Mouse (Mus musculus) NIH3T3 (cell line): ENCODE measurements around the gene Pcolce.
A peak's percentile ranks its signal among the peaks of the same experiment; 100 is the strongest.

Source experiments
- DNase-seq: peaks from one replicate; pipeline ENCODE4 v3.0.0-alpha.2; 2012; ENCODE audit warnings: low read depth

Pcolce gene

GRCm38 (mm10) chr5:137613550-137613949 is at the start of gene Pcolce:
Gene Pcolce (minus strand): TSS chr5:137613784.
- peak; percentile 85 for DNase-seq

GRCm38 (mm10) chr5:137663057-137663456 is 49.5 kb upstream of the Pcolce start:
- no peak for DNase-seq

GRCm38 (mm10) chr5:137660064-137660688 is 46.6 kb upstream of the Pcolce start:
- peak; percentile 79 for DNase-seq

GRCm38 (mm10) chr5:137656977-137657376 is 43.4 kb upstream of the Pcolce start:
- DNase-seq = peak; percentile 93

GRCm38 (mm10) chr5:137654746-137655145 is 41.2 kb upstream of the Pcolce start:
- peak; percentile 49 for DNase-seq

DNA sequence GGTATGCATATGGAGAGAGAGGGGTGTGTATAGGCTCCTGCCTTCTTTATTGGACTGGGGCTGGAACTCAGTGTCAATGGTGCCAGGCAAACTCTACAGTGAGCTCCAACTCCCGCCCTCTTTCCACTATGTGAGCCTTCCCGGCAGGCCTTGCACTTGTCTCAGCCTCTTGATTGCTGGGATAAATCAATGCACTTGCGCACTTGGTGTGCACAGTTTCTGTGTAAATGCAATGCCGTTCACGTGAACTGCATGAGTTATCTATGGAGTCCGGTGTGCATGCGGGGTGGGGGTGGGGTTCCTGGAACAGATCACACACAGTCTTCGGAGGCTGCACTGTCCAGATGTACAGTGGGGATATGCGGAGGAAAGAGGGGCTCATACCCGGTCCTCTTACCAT is 39.8 kb upstream of the Pcolce start:
- DNase-seq = no peak

GRCm38 (mm10) chr5:137652474-137652873 is 38.9 kb upstream of the Pcolce start:
- peak; percentile 90 for DNase-seq

DNA sequence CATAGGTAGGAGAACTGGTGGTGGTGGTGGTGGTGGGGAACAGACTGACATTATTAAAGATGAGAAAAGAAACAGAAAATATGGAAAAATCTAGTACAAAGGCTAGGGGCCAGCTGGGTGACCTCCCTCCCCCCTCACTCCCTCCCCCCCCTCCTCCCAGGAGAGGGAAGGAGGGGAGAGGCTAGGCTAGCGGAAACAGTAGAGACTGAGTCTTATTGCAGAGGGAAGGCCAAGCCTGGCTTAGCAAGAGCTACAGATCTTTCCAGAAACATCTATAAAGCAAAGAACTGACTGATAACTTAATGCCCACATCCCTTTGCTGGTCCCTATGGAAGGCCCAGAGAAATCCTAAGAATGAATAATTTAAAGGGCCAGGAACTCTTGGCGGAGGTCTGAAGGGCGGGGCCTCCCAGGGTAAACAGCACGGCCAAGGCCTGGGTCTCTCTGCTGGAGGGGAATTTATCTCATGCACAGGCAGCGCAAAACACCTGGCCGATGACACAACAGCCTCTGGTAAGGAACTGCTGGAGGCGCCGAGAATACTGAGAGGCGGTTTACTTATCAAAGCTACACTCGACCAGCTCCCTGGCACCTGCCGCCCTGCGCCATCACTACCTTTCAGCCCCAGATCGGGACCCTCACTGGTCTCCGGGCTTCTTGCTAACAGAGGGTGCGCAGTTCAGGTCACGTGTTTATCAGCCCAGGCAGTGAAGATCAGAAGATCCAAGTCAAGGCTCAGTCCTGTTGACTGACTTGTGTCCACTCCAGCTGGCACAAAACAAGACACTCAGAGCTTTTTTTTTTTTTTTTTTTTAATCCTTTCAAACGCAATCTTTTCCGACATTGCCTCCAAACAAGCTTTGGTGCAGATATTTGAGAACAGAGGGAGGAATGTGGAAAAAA is 36.3 kb upstream of the Pcolce start:
- no peak for DNase-seq

DNA sequence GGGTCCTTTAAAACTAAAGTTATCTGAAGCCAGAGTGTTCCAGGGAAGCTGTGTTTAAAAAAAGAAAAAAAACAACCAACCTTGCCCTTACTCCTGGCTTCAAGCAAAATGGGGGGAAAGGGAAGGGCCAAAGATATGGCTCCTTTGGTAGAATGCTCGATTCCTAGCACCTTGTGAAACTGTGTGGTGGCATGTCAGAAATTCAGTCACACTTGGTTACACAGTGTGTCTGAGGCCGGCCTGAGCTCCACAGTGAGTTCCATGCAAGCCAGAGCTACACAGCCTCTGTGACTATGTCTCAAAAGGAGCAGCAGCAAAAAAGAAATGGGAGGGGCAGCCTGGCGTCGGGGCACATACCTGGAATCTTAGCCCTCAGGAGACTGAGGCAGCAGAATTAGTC is 35.7 kb upstream of the Pcolce start:
- no peak for DNase-seq

GRCm38 (mm10) chr5:137647827-137648601 is 34.4 kb upstream of the Pcolce start:
- DNase-seq = peak; percentile 47

DNA sequence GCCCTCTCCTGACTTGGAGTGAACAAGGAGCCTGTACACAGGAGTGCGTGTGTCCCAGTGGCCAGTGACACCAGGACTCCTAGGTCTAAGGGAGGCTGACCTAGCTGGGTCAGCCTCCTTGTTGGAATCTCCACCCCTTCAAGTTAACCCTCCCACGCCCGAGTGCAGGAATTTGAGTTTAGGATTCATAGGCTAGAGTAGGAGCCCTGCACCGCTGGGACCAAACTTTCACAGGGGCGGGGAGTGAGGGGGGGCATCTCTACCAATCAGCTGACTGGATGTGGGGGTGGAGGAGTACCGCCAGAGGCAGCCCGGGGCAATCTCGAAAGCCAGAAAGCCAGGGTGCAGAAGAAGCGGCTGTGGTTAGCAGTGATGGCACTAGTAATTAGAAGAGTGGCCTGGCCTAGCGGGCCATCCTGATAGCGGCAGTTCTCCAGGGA is 32.1 kb upstream of the Pcolce start, which contains the start of gene Irs3:
Irs3 (minus strand) TSS at position 63 of the 440 bp plus-strand sequence.
- peak; percentile 20 for DNase-seq

DNA sequence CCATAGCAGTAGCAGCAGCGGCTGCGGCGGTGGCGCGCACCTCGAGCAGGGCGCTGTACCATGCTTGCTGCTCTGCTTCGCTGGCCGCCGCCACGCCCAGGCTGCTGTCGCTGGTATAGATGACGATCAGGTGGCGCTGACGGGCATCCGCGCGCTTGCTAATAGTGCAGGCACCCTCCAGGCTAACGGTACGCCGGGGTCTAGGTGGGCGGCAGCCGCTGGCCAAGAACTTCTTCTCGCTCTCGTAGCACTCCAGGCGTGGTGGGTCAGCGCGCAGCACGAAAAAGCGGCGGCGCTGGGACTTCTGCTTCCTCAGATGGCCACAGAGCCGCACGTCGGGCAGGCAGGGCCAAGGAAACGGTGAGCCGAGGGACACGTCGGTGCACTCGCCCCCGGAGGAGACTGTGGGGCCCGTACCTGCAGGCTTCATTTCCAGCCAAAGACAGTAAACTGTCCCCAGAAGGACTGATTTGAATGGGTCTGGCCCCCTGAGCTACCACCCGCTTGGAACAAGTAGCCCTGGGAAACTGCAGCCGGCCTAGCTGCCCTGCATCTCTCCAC is 31.6 kb upstream of the Pcolce start:
- DNase-seq = no peak

DNA sequence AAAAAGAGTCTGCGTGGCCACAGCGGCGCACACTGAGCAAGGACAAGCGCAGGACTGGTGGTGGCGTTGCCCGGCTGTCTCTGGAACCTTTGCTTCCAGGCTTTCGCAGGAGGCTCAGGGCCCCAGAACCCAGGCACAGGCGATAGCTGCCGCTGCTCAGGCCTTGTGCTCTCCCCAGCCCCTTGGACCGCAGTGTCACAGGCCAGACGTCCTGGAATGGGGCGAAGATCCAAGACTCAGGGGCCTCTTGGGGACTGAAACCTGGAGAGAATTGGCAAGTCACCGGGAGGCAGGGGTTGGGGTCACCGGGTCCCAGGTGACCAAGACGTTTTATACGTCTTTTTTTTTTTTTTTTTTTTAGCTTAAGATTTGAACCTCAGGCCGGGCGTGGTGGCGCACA is 30.9 kb upstream of the Pcolce start:
- no peak for DNase-seq

- DNase-seq = no peak
Observed at GRCm38 (mm10) chr5:137642886-137643285, 29.3 kb upstream of the Pcolce start.

GRCm38 (mm10) chr5:137641054-137641453 is 27.5 kb upstream of the Pcolce start, which contains the start of gene Sap25:
Gene Sap25 (plus strand): TSS chr5:137641334.
- peak; percentile 30 for DNase-seq

GRCm38 (mm10) chr5:137639472-137639871 is 25.9 kb upstream of the Pcolce start:
- no peak for DNase-seq

DNA sequence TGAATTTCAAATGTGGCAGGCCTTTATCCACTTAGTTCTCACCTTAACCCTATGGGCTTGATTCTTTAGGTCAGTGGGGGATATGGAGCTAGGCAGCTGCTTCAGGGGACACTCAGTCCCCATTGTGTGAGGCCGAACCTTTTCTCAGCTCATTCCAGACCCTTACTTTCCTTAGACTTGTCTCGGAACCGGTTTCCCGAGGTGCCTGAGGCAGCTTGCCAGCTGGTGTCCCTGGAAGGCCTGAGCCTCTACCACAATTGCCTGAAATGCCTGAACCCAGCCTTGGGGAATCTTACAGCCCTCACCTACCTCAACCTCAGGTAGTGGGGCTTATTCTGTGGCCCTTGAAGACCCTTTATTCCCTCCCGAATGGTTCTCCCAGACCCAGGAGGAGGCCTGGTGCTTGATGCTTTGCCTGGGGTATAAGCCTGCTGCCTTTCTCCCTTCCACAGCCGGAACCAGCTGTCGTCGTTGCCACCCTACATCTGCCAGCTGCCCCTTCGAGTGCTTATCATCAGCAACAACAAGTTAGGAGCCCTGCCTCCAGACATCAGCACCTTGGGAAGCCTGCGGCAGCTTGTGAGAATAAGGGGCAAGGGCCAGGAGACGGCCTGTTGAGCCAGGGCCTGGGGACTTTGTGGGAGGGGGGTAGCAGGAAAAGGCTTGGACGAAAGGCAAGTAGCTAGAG is 20.0 kb upstream of the Pcolce start:
- DNase-seq = no peak

- DNase-seq = no peak
Observed at GRCm38 (mm10) chr5:137631591-137631990, 18.0 kb upstream of the Pcolce start.

GRCm38 (mm10) chr5:137631171-137631570 is 17.6 kb upstream of the Pcolce start:
- no peak for DNase-seq

GRCm38 (mm10) chr5:137630602-137631001 is 17.0 kb upstream of the Pcolce start:
- DNase-seq = peak; percentile 23

DNA sequence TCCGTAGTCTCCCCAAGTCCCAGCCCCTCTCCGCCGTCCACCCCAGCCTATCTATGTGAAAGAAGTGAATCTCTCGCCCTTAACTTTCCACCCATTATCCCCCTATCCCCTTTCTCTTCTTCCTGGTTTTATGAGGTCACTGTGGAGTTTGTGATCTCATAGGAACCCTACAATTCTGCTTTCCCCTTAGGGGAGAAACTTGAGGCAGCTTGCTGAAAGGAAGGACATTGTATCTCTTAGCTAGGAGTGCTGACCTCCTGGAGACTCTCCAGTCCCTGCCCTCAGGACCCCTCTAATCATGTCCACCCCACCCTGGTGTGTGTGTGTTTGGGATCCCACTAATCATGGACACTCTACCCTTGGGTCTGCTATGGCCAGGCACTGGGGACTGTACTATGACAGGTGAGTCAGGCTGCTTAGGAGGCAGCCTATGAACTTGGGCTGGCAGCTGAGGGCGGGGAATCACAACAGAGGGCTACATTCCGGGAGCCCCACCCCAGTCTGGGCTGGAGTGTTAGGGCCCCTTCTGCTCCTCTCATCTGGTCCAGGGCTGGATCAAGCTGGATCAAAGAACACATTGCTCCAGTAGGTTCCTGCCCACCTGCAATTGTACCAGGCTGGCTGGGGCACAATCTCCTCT is 16.4 kb upstream of the Pcolce start:
- DNase-seq = peak; percentile 31
